Mouse (Mus musculus) CH12.LX (cell line): ENCODE results near the gene Tpst2.

ENCODE experiments used
- CTCF ChIP-seq, 2 experiments: IDR thresholded peaks in 1 of 2; conservative IDR thresholded peaks in 1 of 2; 2 replicates each; pipeline ENCODE4 v1.5.1; 2011 to 2012; ENCODE audit warnings: low read depth in 2 of 2, low read length in 2 of 2, improper control_type of control experiment in 1 of 2, inconsistent platforms in 1 of 2, mild to moderate bottlenecking in 1 of 2, moderate library complexity in 1 of 2
- ELF1 ChIP-seq: IDR thresholded peaks from 2 replicates; pipeline ENCODE4 v1.6.1; 2014; ENCODE audit warnings: low read depth, mild to moderate bottlenecking, inconsistent platforms, low read length, improper control_type of control experiment
- MAFK ChIP-seq: IDR thresholded peaks from 2 replicates; pipeline ENCODE4 v1.6.1; 2011; ENCODE audit warnings: low read length, improper control_type of control experiment; ENCODE audit not compliant: insufficient replicate concordance
- MYC ChIP-seq: IDR thresholded peaks from 2 replicates; pipeline ENCODE4 v1.6.1; 2011; ENCODE audit warnings: low read depth, mild to moderate bottlenecking, improper control_type of control experiment, low read length
- USF1 ChIP-seq: IDR thresholded peaks from 2 replicates; pipeline ENCODE4 v1.6.1; 2014; ENCODE audit warnings: low read depth, mild to moderate bottlenecking, inconsistent platforms, low read length, improper control_type of control experiment

DNA sequence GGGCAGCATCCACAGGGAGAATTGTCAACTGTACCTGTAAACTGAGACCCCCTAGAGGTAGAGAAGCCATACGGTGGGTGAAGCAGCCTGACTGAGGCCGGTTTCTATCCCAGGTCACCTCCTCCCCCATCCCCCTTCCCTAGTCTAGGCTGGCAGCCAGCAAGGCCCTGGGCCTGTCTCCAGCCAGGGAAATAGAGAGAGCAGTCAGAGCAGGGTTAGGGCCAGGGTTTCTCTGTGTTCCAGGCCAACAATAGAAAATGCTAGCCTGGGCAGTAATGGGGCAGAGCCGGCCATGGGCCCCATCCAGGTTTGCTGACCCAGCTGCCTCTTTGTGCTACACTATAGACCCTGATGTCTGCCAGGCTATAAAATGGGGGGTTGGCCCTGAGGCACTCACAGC is 21.1 kb upstream of the Tpst2 start, which contains the start of gene Crybb1:
- TF ChIP-seq MAFK (no peak), USF1 (no peak), MYC (no peak), CTCF (conservative IDR thresholded peaks at IDR 0.05 in 1 of 2, IDR thresholded peaks at IDR 0.05 in 1 of 2; ENCODE audit: low read depth in 2 of 2, low read length in 2 of 2) (no peak), ELF1 (no peak)
